ENCODE assay signal across 9 mouse cellular contexts in genomic region chr2:127845346-127845982, GRCm38 (mm10). TPM values are rescaled to one million over a fixed set of nuclear protein-coding genes. Genes with fewer than 3 reads are reported as not detected.
DNase-seq lines count a peak whose midpoint lies in the region; ATAC-seq and TF ChIP-seq lines count a peak whose summit lies in the region.
"Had no signal": no experiment of that assay in that cellular context is flagged by ENCODE, and none has a peak within 500 bp of the region (broad histone marks: within the 10 kb centered on the region; RNA-seq: fewer than 3 reads in every experiment).

No protein-coding gene starts in this region.

- WGBS in hindbrain, postnatal 0 days, result 56% methylated on average over 7 of the region's 7 CpGs
- WGBS in hindbrain, embryonic 13.5 days, result 67% methylated on average over 7 of the region's 7 CpGs

- peak; percentile 67 for TF ChIP-seq CTCF in hindbrain, postnatal 0 days (IDR thresholded peaks at IDR 0.05; ENCODE audit: low read depth)
- TF ChIP-seq CTCF in MEL (IDR thresholded peaks at IDR 0.05 in 2 of 3, conservative IDR thresholded peaks at IDR 0.05 in 1 of 3; ENCODE audit: control insufficient read depth in 1 of 3, insufficient read depth in 1 of 3, low read depth in 2 of 3, low read length in 3 of 3, poor library complexity in 1 of 3, severe bottlenecking in 1 of 3), result peak in 2 of 3 experiments; percentile 48 to 58; a peak in 4 of 6 replicates

- no peak overlapping the region for H3K4me2 ChIP-seq in hindbrain, postnatal 0 days (ENCODE audit: low read depth, low read length)
- no peak overlapping the region for H3K4me2 ChIP-seq in hindbrain, embryonic 13.5 days
- H3K4me2 ChIP-seq: liver, embryonic 15.5 days had no signal

- H3K9me3 ChIP-seq in hindbrain, postnatal 0 days (ENCODE audit: low read length), result no peaks in the 10 kb centered on the region
- H3K9me3 ChIP-seq in hindbrain, embryonic 13.5 days, result no peaks in the 10 kb centered on the region
- H3K9me3 ChIP-seq in MEL (replicated peaks; ENCODE audit: insufficient read depth, low read length), result no peaks in the 10 kb centered on the region
- H3K9me3 ChIP-seq: liver, embryonic 15.5 days had no signal

- TF ChIP-seq EP300 in MEL (IDR thresholded peaks at IDR 0.05; ENCODE audit: low read depth in 1 of 2, low read length in 2 of 2), result no peak

- ATAC-seq in hindbrain, postnatal 0 days, result no peak
- no peak for ATAC-seq in hindbrain, embryonic 13.5 days (ENCODE audit: low FRiP score)
- ATAC-seq in inflammation-experienced regulatory T-cells, adult 6 months, result peak; percentile 28

- peak; percentile 52 for TF ChIP-seq RAD21 in MEL (IDR thresholded peaks at IDR 0.05; ENCODE audit: low read depth, low read length)

- H3K4me3 ChIP-seq in hindbrain, postnatal 0 days (ENCODE audit: low read length), result no peak overlapping the region
- H3K4me3 ChIP-seq in hindbrain, embryonic 13.5 days, result no peak overlapping the region
- no peak overlapping the region for H3K4me3 ChIP-seq in MEL (ENCODE audit: control insufficient read depth in 1 of 2, insufficient read depth in 1 of 2, low read depth in 2 of 2, low read length in 2 of 2)
- H3K4me3 ChIP-seq: liver, embryonic 15.5 days had no signal

- H3K4me1 ChIP-seq in hindbrain, postnatal 0 days (ENCODE audit: insufficient read depth, low read length), result no peaks in the 10 kb centered on the region
- H3K4me1 ChIP-seq in hindbrain, embryonic 13.5 days (replicated peaks), result no peaks in the 10 kb centered on the region
- peaks cover 0 to 8% of the 10 kb centered on the region in 2 experiments; a peak in 2 of 4 replicates for H3K4me1 ChIP-seq in MEL (ENCODE audit: control insufficient read depth in 1 of 2, insufficient read depth in 2 of 2, low read length in 2 of 2)
- H3K4me1 ChIP-seq: liver, embryonic 15.5 days had no signal

- no peaks in the 10 kb centered on the region for H3K36me3 ChIP-seq in hindbrain, postnatal 0 days (ENCODE audit: insufficient read depth, low read length)
- no peaks in the 10 kb centered on the region for H3K36me3 ChIP-seq in hindbrain, embryonic 13.5 days
- peaks cover 0 to 13% of the 10 kb centered on the region in 2 experiments; a peak in 2 of 4 replicates for H3K36me3 ChIP-seq in MEL (ENCODE audit: control insufficient read depth in 1 of 2, insufficient read depth in 2 of 2, low read length in 2 of 2)
- H3K36me3 ChIP-seq: liver, embryonic 15.5 days had no signal

- H3K79me2 ChIP-seq in MEL (ENCODE audit: control insufficient read depth, insufficient read depth, low read length, poor library complexity), result no peaks in the 10 kb centered on the region

- H3K27ac ChIP-seq in hindbrain, postnatal 0 days, result no peak overlapping the region
- H3K27ac ChIP-seq in hindbrain, embryonic 13.5 days, result no peak overlapping the region
- H3K27ac ChIP-seq in MEL (ENCODE audit: control insufficient read depth, low read depth, low read length), result no peak overlapping the region
- H3K27ac ChIP-seq: liver, embryonic 15.5 days had no signal

- peak; percentile 68 for DNase-seq in hindbrain, postnatal 0 days (ENCODE audit: low spot score)
- DNase-seq in B cell, adult 2 months, result peak; percentile 7 to 15
- DNase-seq in MEL (ENCODE audit: low read depth, low spot score), result peak; percentile 57
- DNase-seq in urinary bladder, postnatal 36 days (ENCODE audit: low spot score in 2 of 2), result no peak
- no peak for DNase-seq in spleen, adult 12 weeks (ENCODE audit: low spot score)
- DNase-seq: right cerebral cortex, postnatal 25 days had no signal

- TF ChIP-seq POLR2A in MEL (IDR thresholded peaks at IDR 0.05; ENCODE audit: control insufficient read depth in 1 of 2, insufficient read depth in 1 of 2, low read depth in 1 of 2, low read length in 2 of 2, poor library complexity in 1 of 2), result no peak

- no peak overlapping the region for H3K9ac ChIP-seq in hindbrain, postnatal 0 days (replicated peaks; ENCODE audit: low read length)
- H3K9ac ChIP-seq in hindbrain, embryonic 13.5 days, result no peak overlapping the region
- no peak overlapping the region for H3K9ac ChIP-seq in MEL (ENCODE audit: control insufficient read depth, low read depth, low read length, poor library complexity, severe bottlenecking)
- H3K9ac ChIP-seq: liver, embryonic 15.5 days had no signal

- no peaks in the 10 kb centered on the region; the same call in 1 of the 2 replicates for H3K27me3 ChIP-seq in hindbrain, postnatal 0 days (ENCODE audit: insufficient read depth, low read length)
- peaks cover 4% of the 10 kb centered on the region for H3K27me3 ChIP-seq in hindbrain, embryonic 13.5 days
- H3K27me3 ChIP-seq in MEL (ENCODE audit: control insufficient read depth in 1 of 2, insufficient read depth in 2 of 2, low read length in 2 of 2), result peaks cover 6 to 11% of the 10 kb centered on the region in 2 experiments

TF ChIP-seq in MEL, 35 proteins besides CTCF, POLR2A, EP300 and RAD21:
- TF ChIP-seq E2F4 (IDR thresholded peaks at IDR 0.05; ENCODE audit: borderline replicate concordance, low read depth, low read length) (no peak), SMC3 (IDR thresholded peaks at IDR 0.05; ENCODE audit: low read depth, low read length) (peak; percentile 55), KAT2A (conservative IDR thresholded peaks at IDR 0.05; ENCODE audit: low read depth, low read length) (no peak)

RNA-seq across cellular contexts. Expression of gene Acoxl, which starts 6.8 kb away (rescaled TPM):
- total RNA-seq in hindbrain, postnatal 0 days (2014; rRNA removed), result 0.47 TPM in 1 of 2 replicates, not detected in the other
- 0.19 and 0.29 TPM in 2 replicates for polyA plus RNA-seq in hindbrain, postnatal 0 days (2015; fragmentation: Nextera tagmentation; extraction: Ambion mirVana)
- polyA plus RNA-seq in hindbrain, embryonic 13.5 days (2015; fragmentation: Nextera tagmentation; extraction: Ambion mirVana), result 0.21 TPM in 1 of 2 replicates, not detected in the other
- 0.29 and 0.31 TPM in 2 replicates for total RNA-seq in MEL (2012; rRNA removed)
- under 1 TPM in 1 of 2 experiments, not detected in 1; 0.39 TPM for polyA plus RNA-seq in MEL (2012; ENCODE audit: insufficient read depth in 1 of 2, insufficient read length in 2 of 2, low read depth in 1 of 2, low replicate concordance in 2 of 2, missing spikeins in 1 of 2)
- polyA plus RNA-seq in inflammation-experienced regulatory T-cells, adult 6 months (2017; shearing (Covaris generic)), result under 1 TPM in 1 of 3 experiments, not detected in 2; 0.72 TPM
- polyA plus RNA-seq: liver, embryonic 15.5 days had no signal

RNA-seq across cellular contexts. Expression of gene Bub1, which starts 13.8 kb away (rescaled TPM):
- total RNA-seq in hindbrain, postnatal 0 days (2014; rRNA removed), result 5.5 and 9.1 TPM in 2 replicates
- 6.2 and 7.5 TPM in 2 replicates for polyA plus RNA-seq in hindbrain, postnatal 0 days (2015; fragmentation: Nextera tagmentation; extraction: Ambion mirVana)
- polyA plus RNA-seq in hindbrain, embryonic 13.5 days (2015; fragmentation: Nextera tagmentation; extraction: Ambion mirVana), result 13.2 and 14.4 TPM in 2 replicates
- 34.6 and 43.2 TPM in 2 replicates for total RNA-seq in MEL (2012; rRNA removed)
- 100 to 1,000 TPM in 1 of 2 experiments, 10 to 100 TPM in 1; 57.2 to 618 TPM for polyA plus RNA-seq in MEL (2012; ENCODE audit: insufficient read depth in 1 of 2, insufficient read length in 2 of 2, low read depth in 1 of 2, low replicate concordance in 2 of 2, missing spikeins in 1 of 2)
- 10 to 100 TPM in 1 of 3 experiments, 1 to 10 TPM in 2; 1.6 to 16.2 (median 2.3) TPM for polyA plus RNA-seq in inflammation-experienced regulatory T-cells, adult 6 months (2017; shearing (Covaris generic))

RNA-seq across cellular contexts. Expression of gene Mtln, which starts 53.2 kb away (rescaled TPM):
- total RNA-seq in hindbrain, postnatal 0 days (2014; rRNA removed), result 12.1 and 18.9 TPM in 2 replicates
- 60.4 and 71.4 TPM in 2 replicates for polyA plus RNA-seq in hindbrain, postnatal 0 days (2015; fragmentation: Nextera tagmentation; extraction: Ambion mirVana)
- 32.7 and 34.8 TPM in 2 replicates for polyA plus RNA-seq in hindbrain, embryonic 13.5 days (2015; fragmentation: Nextera tagmentation; extraction: Ambion mirVana)
- 37.5 and 44.2 TPM in 2 replicates for total RNA-seq in MEL (2012; rRNA removed)
- 10 to 100 TPM in 1 of 2 experiments, not detected in 1; 29.8 TPM for polyA plus RNA-seq in MEL (2012; ENCODE audit: insufficient read depth in 1 of 2, insufficient read length in 2 of 2, low read depth in 1 of 2, low replicate concordance in 2 of 2, missing spikeins in 1 of 2)
- polyA plus RNA-seq in inflammation-experienced regulatory T-cells, adult 6 months (2017; shearing (Covaris generic)), result 10 to 100 TPM; 18.2 to 38.9 (median 34.5) TPM

RNA-seq across cellular contexts. Expression of gene Nphp1, which starts 56.8 kb away (rescaled TPM):
- total RNA-seq in hindbrain, postnatal 0 days (2014; rRNA removed), result 11.0 and 11.4 TPM in 2 replicates
- polyA plus RNA-seq in hindbrain, postnatal 0 days (2015; fragmentation: Nextera tagmentation; extraction: Ambion mirVana), result 17.3 and 18.5 TPM in 2 replicates
- 18.8 and 19.9 TPM in 2 replicates for polyA plus RNA-seq in hindbrain, embryonic 13.5 days (2015; fragmentation: Nextera tagmentation; extraction: Ambion mirVana)
- 16.9 and 19.1 TPM in 2 replicates for total RNA-seq in MEL (2012; rRNA removed)
- 10 to 100 TPM; 37.1 to 63.6 TPM for polyA plus RNA-seq in MEL (2012; ENCODE audit: insufficient read depth in 1 of 2, insufficient read length in 2 of 2, low read depth in 1 of 2, low replicate concordance in 2 of 2, missing spikeins in 1 of 2)
- polyA plus RNA-seq in inflammation-experienced regulatory T-cells, adult 6 months (2017; shearing (Covaris generic)), result under 1 TPM in 1 of 3 experiments, not detected in 2; 0.36 TPM

Comparison
In these comparisons a context has a peak if more than half of its experiments do, and no peak if none do; other contexts are left out.
1. DNase-seq: peak in hindbrain, postnatal 0 days (single experiment), B cell, adult 2 months (2 of 2) and MEL (single experiment); none in urinary bladder, postnatal 36 days (0 of 2) and spleen, adult 12 weeks (single experiment).